Mouse (Mus musculus) small intestine, adult 2 months (tissue): ENCODE data around the gene Tpm4.

ENCODE experiments used
- CTCF ChIP-seq: fragments of 200-500 bp; IDR thresholded peaks from 2 replicates; pipeline ENCODE4 v1.5.1; 2012; ENCODE audit warnings: low read depth, mild to moderate bottlenecking, control low read depth, inconsistent platforms, low read length, moderate library complexity, mixed read lengths; ENCODE audit not compliant: insufficient replicate concordance, insufficient read length; ENCODE audit errors: extremely low read depth
- POLR2A ChIP-seq: fragments of 200-500 bp; IDR thresholded peaks from 2 replicates; pipeline ENCODE4 v1.6.1; 2012; ENCODE audit warnings: low read depth, mild to moderate bottlenecking, control low read depth, inconsistent platforms, low read length, moderate library complexity

DNA sequence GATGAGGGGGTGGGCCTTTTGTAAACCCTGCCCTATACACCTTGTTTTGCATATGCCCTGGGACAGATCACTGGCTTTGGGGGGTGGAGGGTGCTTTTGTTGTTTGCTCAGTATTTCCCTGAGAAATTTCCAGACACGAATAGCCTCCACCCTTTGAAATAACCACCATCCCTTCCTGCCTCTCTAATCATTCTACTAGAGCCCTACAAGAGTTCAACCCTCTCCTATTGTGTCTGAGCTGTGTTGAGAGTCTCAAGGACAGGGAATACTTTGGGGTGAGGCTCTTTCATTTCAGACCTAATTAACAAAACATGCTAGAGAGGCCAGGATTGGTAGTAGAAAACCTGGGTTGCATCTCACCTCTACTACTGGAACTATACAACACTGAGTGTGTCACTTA is 14.3 kb downstream of the Tpm4 start:
- TF ChIP-seq CTCF (no peak), POLR2A (no peak)
